In genomic region chr19:60225899-60226844, GRCm38 (mm10) we compare ENCODE assay signal across 8 mouse cellular contexts. TPM values are rescaled to one million over a fixed set of nuclear protein-coding genes. Genes with fewer than 3 reads are reported as not detected.
DNase-seq lines count a peak whose midpoint lies in the region; ATAC-seq and TF ChIP-seq lines count a peak whose summit lies in the region.

Gene Fam204a, minus strand, starts transcription at chr19:60226701.

- ATAC-seq in cerebellum, adult (ENCODE audit: insufficient number of reproducible peaks, low FRiP score, low TSS enrichment), result peak; percentile 100
- peak; percentile 100 for ATAC-seq in forebrain, embryonic 14.5 days
- ATAC-seq in neutrophil, adult 5-6 weeks (ENCODE audit: extremely low read depth, insufficient number of reproducible peaks, low FRiP score, poor library complexity, severe bottlenecking), result peak; percentile 100

- DNase-seq in forebrain, embryonic 14.5 days (ENCODE audit: low spot score), result peak; percentile 98
- DNase-seq in heart, postnatal 25 days (ENCODE audit: low spot score), result peak; percentile 89
- DNase-seq in layer of hippocampus, adult 18-20 months (ENCODE audit: low spot score in 2 of 2), result peak; percentile 93 to 99
- peak; percentile 97 for DNase-seq in lung, adult 2 months
- DNase-seq in thymus, adult 18-20 months, result peak; percentile 88

- no peak within 1 kb of the TSS for H3K27ac ChIP-seq in ES-Bruce4 (ENCODE audit: insufficient read depth, low read length)
- H3K27ac ChIP-seq in forebrain, embryonic 14.5 days (ENCODE audit: low read depth, low read length), result peak within 1 kb of the TSS; percentile 96

- peak; percentile 42 for TF ChIP-seq POLR2A in ES-Bruce4 (IDR thresholded peaks at IDR 0.05; ENCODE audit: insufficient read depth, low read length)
- TF ChIP-seq POLR2A in lung, adult 2 months (IDR thresholded peaks at IDR 0.05; ENCODE audit: borderline replicate concordance, extremely low read depth, low read depth, low read length), result peak; percentile 83; the same call in 1 of the 2 replicates

- no peaks in the 10 kb centered on the region for H3K4me1 ChIP-seq in ES-Bruce4 (ENCODE audit: control insufficient read depth, insufficient read depth, low read length)
- H3K4me1 ChIP-seq in forebrain, embryonic 14.5 days (ENCODE audit: control insufficient read depth, insufficient read depth, low read length), result peaks cover 5% of the 10 kb centered on the region
- peaks cover 4% of the 10 kb centered on the region for H3K4me1 ChIP-seq in lung, adult 2 months (ENCODE audit: control insufficient read depth, insufficient read depth, low read length)

- no peaks in the 10 kb centered on the region for H3K27me3 ChIP-seq in ES-Bruce4 (ENCODE audit: control insufficient read depth, insufficient read depth, low read length, poor library complexity, severe bottlenecking)
- no peaks in the 10 kb centered on the region for H3K27me3 ChIP-seq in forebrain, embryonic 14.5 days (replicated peaks; ENCODE audit: control insufficient read depth, insufficient read depth, low read length)

- H3K4me3 ChIP-seq in ES-Bruce4 (ENCODE audit: low read depth, low read length), result peak within 1 kb of the TSS; percentile 90
- H3K4me3 ChIP-seq in forebrain, embryonic 14.5 days (ENCODE audit: low read depth, low read length), result peak within 1 kb of the TSS; percentile 87
- peak within 1 kb of the TSS; percentile 91 for H3K4me3 ChIP-seq in lung, adult 2 months (replicated peaks; ENCODE audit: extremely low read depth, low read depth, low read length)

- no peaks in the 10 kb centered on the region for H3K36me3 ChIP-seq in ES-Bruce4 (ENCODE audit: control insufficient read depth, insufficient read depth, low read length, poor library complexity, severe bottlenecking)
- no peaks in the 10 kb centered on the region for H3K36me3 ChIP-seq in forebrain, embryonic 14.5 days (ENCODE audit: control insufficient read depth, insufficient read depth, low read length)

- no peak for TF ChIP-seq EP300 in ES-Bruce4 (IDR thresholded peaks at IDR 0.05; ENCODE audit: insufficient read depth, low read depth, low read length)

- intact Hi-C loops in heart, postnatal 25 days (cut with DNase I), result loop anchor here (5.0 kb wide), 1 partner anchor 284 kb away; the partner anchor contains the start of gene Rab11fip2

- H3K9ac ChIP-seq in ES-Bruce4 (ENCODE audit: low read depth, poor library complexity, severe bottlenecking), result peak within 1 kb of the TSS; percentile 90
- H3K9ac ChIP-seq in forebrain, embryonic 14.5 days (ENCODE audit: low read length), result peak within 1 kb of the TSS; percentile 86

- WGBS in forebrain, embryonic 14.5 days, result under 1% methylated on average over 67 of the region's 68 CpGs
- under 1% methylated on average over 68 of the region's 68 CpGs for WGBS in lung, adult 2 months

- H3K9me3 ChIP-seq in ES-Bruce4 (replicated peaks; ENCODE audit: control insufficient read depth, insufficient read depth, low read length, poor library complexity, severe bottlenecking), result no peaks in the 10 kb centered on the region
- no peaks in the 10 kb centered on the region for H3K9me3 ChIP-seq in forebrain, embryonic 14.5 days (replicated peaks; ENCODE audit: control insufficient read depth, low read length)

- no peak for TF ChIP-seq CTCF in ES-Bruce4 (IDR thresholded peaks at IDR 0.05; ENCODE audit: low read depth, low read length)
- no peak for TF ChIP-seq CTCF in lung, adult 2 months (IDR thresholded peaks at IDR 0.05; ENCODE audit: insufficient read depth, low read length)

- peak within 1 kb of the TSS; percentile 43 for H3K4me2 ChIP-seq in forebrain, embryonic 14.5 days (ENCODE audit: low read length)

RNA-seq across cellular contexts. Expression of gene Fam204a, which starts in this region (rescaled TPM):
- 29.5 and 36.6 TPM in 2 replicates for polyA plus RNA-seq in ES-Bruce4 (2011; ENCODE audit: insufficient read depth, insufficient read length, low read depth, missing spikeins)
- polyA plus RNA-seq in forebrain, embryonic 14.5 days (2014; fragmentation: Nextera tagmentation; extraction: Ambion mirVana), result 56.3 and 58.6 TPM in 2 replicates
- 10 to 100 TPM; 20.9 TPM for total RNA-seq in heart, postnatal 25 days (2021)
- total RNA-seq in layer of hippocampus, adult 18-20 months (2021), result 10 to 100 TPM; 30.3 to 34.5 TPM
- 8.4 and 9.3 TPM in 2 replicates for polyA plus RNA-seq in lung, adult 2 months (2012; rRNA removed)
- 119 and 140 TPM in 2 replicates for total RNA-seq in neutrophil, adult 5-6 weeks (2017)
